Mouse (Mus musculus) kidney, adult 2 months (tissue): ENCODE measurements around the gene Slc38a1.

Experiments used
- CTCF ChIP-seq: fragments of 200-500 bp; conservative IDR thresholded peaks from 2 replicates; pipeline ENCODE4 v1.5.1; 2011; ENCODE audit warnings: low read depth, mild to moderate bottlenecking, control low read depth, low read length, moderate library complexity, mixed read lengths; ENCODE audit not compliant: insufficient read depth, insufficient read length
- POLR2A ChIP-seq: fragments of 200-500 bp; IDR thresholded peaks from one replicate; pipeline ENCODE4 v1.6.1; 2011; ENCODE audit warnings: low read depth, low read length, control low read depth

DNA sequence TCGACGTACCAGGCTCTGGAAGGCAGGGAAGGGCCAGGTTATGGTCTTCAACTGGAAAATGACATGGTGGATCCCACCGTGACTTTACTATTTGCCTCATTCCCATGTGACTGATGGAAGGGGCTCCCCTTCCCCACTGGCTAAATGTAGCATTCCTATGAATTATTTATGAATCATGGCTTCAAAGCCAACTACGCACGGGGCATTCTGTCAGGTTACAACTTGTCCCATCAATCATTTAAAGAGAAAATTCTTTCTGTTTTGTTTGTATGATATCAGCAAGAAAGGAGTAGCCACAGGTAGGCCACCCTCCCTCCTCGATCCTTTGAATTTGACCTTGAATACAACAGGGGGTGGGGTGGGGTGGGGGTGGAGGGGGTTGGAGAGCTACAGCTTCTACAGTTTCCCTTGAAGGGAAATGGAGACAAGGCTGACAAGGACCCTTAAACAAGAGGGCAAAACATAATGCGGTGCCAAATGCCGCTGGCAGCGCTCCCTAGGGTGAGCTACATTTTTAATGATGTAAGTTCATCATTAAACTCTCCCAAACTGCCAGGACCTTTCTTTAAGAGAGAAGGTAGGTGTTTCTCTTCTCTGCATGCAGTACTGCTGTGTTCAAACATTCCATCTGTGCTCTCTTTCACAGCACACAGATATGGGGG lies 53.6 kb downstream of the Slc38a1 start:
- TF ChIP-seq POLR2A (no peak), CTCF (no peak)
